Mouse (Mus musculus): ENCODE measurements around the gene Aak1. TPM values are rescaled to one million over a fixed set of nuclear protein-coding genes. Genes with fewer than 3 reads are reported as not detected.
"Not testable (repeated sequence)": the region's sequence is repeated elsewhere in the genome, so short reads cannot be mapped to it uniquely, and the experiment has no call there.

Gene Aak1
- total RNA-seq, 2 experiments from 2014 or later = 351 to 380 TPM

GRCm38 (mm10) chr6:86876451-86876850 is 27.1 kb downstream of the Aak1 start:
- intact Hi-C loops (cut with DNase I) = no loop called here
- no peak for DNase-seq (ENCODE audit: low spot score in 2 of 2)

GRCm38 (mm10) chr6:86878656-86879055 is 29.3 kb downstream of the Aak1 start:
- intact Hi-C loops (cut with DNase I) = not testable (repeated sequence)

GRCm38 (mm10) chr6:86879314-86879713 is 30.0 kb downstream of the Aak1 start:
- peak; percentile 62 to 88 for DNase-seq (ENCODE audit: low spot score in 2 of 2)
- intact Hi-C loops (cut with DNase I) = no loop called here

More at GRCm38 (mm10) chr6:86878656-86879055, 29.3 kb downstream of the Aak1 start:
- not testable (repeated sequence) for DNase-seq (ENCODE audit: low spot score in 2 of 2)

- intact Hi-C loops (cut with DNase I) = no loop called here
- no peak for DNase-seq (ENCODE audit: low spot score in 2 of 2)
Observed at GRCm38 (mm10) chr6:86884230-86884629, 34.9 kb downstream of the Aak1 start.

GRCm38 (mm10) chr6:86884746-86885145 is 35.4 kb downstream of the Aak1 start:
- no peak for DNase-seq (ENCODE audit: low spot score in 2 of 2)
- intact Hi-C loops (cut with DNase I) = no loop called here

GRCm38 (mm10) chr6:86885816-86886529 is 36.7 kb downstream of the Aak1 start:
- intact Hi-C loops (cut with DNase I) = no loop called here
- no peak for DNase-seq (ENCODE audit: low spot score in 2 of 2)

GRCm38 (mm10) chr6:86886803-86887202 is 37.5 kb downstream of the Aak1 start:
- no peak for DNase-seq (ENCODE audit: low spot score in 2 of 2)
- intact Hi-C loops (cut with DNase I) = no loop called here

- intact Hi-C loops (cut with DNase I) = no loop called here
Observed at GRCm38 (mm10) chr6:86897520-86897919, 48.2 kb downstream of the Aak1 start.

GRCm38 (mm10) chr6:86899053-86899452 is 49.7 kb downstream of the Aak1 start:
- no peak for DNase-seq (ENCODE audit: low spot score in 2 of 2)

More at GRCm38 (mm10) chr6:86897520-86897919, 48.2 kb downstream of the Aak1 start:
- no peak for DNase-seq (ENCODE audit: low spot score in 2 of 2)

GRCm38 (mm10) chr6:86899965-86900364 is 50.6 kb downstream of the Aak1 start:
- DNase-seq (ENCODE audit: low spot score in 2 of 2) = no peak
- intact Hi-C loops (cut with DNase I) = no loop called here

More at GRCm38 (mm10) chr6:86899053-86899452, 49.7 kb downstream of the Aak1 start:
- intact Hi-C loops (cut with DNase I) = no loop called here

GRCm38 (mm10) chr6:86900546-86900945 is 51.2 kb downstream of the Aak1 start:
- intact Hi-C loops (cut with DNase I) = no loop called here
- DNase-seq (ENCODE audit: low spot score in 2 of 2) = no peak

- intact Hi-C loops (cut with DNase I) = no loop called here
- DNase-seq (ENCODE audit: low spot score in 2 of 2) = no peak
Observed at GRCm38 (mm10) chr6:86905500-86905899, 56.2 kb downstream of the Aak1 start.

GRCm38 (mm10) chr6:86907191-86907590 is 57.9 kb downstream of the Aak1 start:
- intact Hi-C loops (cut with DNase I) = no loop called here
- no peak for DNase-seq (ENCODE audit: low spot score in 2 of 2)

- intact Hi-C loops (cut with DNase I) = no loop called here
- no peak for DNase-seq (ENCODE audit: low spot score in 2 of 2)
Observed at GRCm38 (mm10) chr6:86908561-86909150, 59.3 kb downstream of the Aak1 start.

- intact Hi-C loops (cut with DNase I) = no loop called here
- DNase-seq (ENCODE audit: low spot score in 2 of 2) = no peak
Observed at GRCm38 (mm10) chr6:86909881-86910280, 60.6 kb downstream of the Aak1 start.

- intact Hi-C loops (cut with DNase I) = loop anchor here (5.0 kb wide), 1 partner anchor 64 kb away; no protein-coding TSS in a partner anchor
- DNase-seq (ENCODE audit: low spot score in 2 of 2) = no peak
Observed at GRCm38 (mm10) chr6:86916157-86916820, 67.0 kb downstream of the Aak1 start.

- DNase-seq (ENCODE audit: low spot score in 2 of 2) = peak; percentile 32 to 58
- intact Hi-C loops (cut with DNase I) = loop anchor here (5.0 kb wide), 1 partner anchor 65 kb away; no protein-coding TSS in a partner anchor
Observed at GRCm38 (mm10) chr6:86917231-86917630, 67.9 kb downstream of the Aak1 start.

- DNase-seq (ENCODE audit: low spot score in 2 of 2) = peak in 1 of 2 experiments; percentile 24
- intact Hi-C loops (cut with DNase I) = loop anchor here (5.0 kb wide), 1 partner anchor 66 kb away; no protein-coding TSS in a partner anchor
Observed at GRCm38 (mm10) chr6:86918058-86918835, 68.9 kb downstream of the Aak1 start.

GRCm38 (mm10) chr6:86921880-86922279 is 72.6 kb downstream of the Aak1 start:
- intact Hi-C loops (cut with DNase I) = loop anchor here (2.0 to 5.0 kb wide), 2 partner anchors 109 to 175 kb away; no protein-coding TSS in a partner anchor
- peak; percentile 42 to 65 for DNase-seq (ENCODE audit: low spot score in 2 of 2)
